Mouse (Mus musculus): ENCODE results near the gene Lsm11.

Gene Lsm11

GRCm38 (mm10) chr11:45884029-45884428 is 60.7 kb downstream of the Lsm11 start:
- in situ Hi-C loops (cut with MboI): loop anchor here (25.0 kb wide), 1 partner anchor 1297 kb away; no protein-coding TSS in a partner anchor

GRCm38 (mm10) chr11:45883270-45883931 is 61.3 kb downstream of the Lsm11 start:
- in situ Hi-C loops (cut with MboI): loop anchor here (25.0 kb wide), 1 partner anchor 1296 kb away; no protein-coding TSS in a partner anchor

DNA sequence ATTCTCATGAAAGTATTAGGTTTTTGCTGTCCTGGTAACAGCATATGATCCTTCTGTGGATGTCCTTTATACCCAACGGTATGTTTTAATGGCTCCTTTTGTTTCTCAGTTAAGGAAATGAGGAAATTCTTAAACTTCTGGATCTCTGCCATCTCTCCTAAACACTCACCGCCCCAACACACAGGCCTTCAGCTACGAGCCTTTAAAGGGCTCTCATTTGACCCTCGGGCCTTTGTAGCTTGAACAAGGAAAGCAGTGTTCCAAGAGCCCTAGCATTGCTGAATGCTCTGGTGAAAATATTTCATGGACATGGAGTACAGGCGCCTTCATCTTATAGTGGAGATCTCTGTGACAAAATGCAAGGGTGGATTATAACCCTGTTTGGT is 63.1 kb downstream of the Lsm11 start:
- in situ Hi-C loops (cut with MboI): loop anchor here (25.0 kb wide), 1 partner anchor 1294 kb away; no protein-coding TSS in a partner anchor

DNA sequence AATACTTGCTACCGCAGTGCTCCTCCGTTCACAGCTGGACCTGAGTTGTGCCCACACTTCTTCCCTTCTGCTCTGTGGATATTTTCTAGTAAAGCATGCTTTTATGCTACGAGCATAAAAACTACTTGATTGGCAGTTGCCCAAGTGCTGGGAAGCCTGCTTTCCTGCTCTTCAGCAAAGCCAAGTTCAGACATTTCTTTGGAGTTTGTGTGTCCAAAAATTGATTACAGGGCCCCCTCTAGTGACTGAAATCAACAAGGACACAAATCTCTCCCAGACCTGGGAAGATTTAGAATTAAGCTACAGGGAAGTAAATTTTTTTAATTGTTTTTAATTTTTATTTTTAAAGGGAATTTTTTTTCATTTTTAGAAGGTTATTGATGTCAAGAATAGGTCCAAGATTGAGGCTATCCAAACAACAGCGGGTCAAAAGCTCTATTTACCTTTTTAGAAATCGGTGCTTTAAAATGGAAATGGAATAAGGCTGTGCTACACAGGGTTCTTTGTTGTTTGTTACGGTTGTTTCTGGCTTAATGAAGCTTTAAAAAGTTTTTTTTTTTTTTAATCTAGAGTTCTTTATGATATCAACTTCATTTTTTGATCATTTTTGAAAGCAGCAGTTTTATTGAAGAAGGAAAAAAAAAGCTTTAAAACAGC is 63.6 kb downstream of the Lsm11 start:
- in situ Hi-C loops (cut with MboI): loop anchor here (25.0 kb wide), 1 partner anchor 1294 kb away; no protein-coding TSS in a partner anchor

DNA sequence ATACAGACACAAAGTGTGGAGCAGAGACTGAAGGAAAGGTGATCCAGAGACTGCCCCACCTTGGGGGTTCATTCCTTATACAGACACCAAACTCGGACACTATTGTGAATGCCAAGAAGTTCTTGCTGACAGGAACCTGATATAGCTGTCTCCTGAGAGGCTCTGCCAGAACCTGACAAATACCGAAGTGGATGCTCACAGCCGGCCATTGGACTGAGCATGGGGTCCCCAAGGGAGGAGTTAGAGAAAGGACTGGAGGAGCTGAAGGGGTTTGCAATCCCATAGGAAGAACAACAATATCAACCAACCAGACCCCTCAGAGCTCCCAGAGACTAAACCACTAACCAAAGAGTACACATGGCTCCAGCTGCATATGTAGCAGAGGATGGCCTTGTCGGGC is 65.4 kb downstream of the Lsm11 start:
- in situ Hi-C loops (cut with MboI): loop anchor here (25.0 kb wide), 1 partner anchor 1292 kb away; no protein-coding TSS in a partner anchor

Measured in mature B cell (primary cell).